Mouse (Mus musculus) liver, adult 2 months (tissue): ENCODE results near the gene Eif4g3. TPM values are rescaled to one million over a fixed set of nuclear protein-coding genes. Genes with fewer than 3 reads are reported as not detected.

Source experiments
- DNase-seq: peaks from one replicate; pipeline ENCODE4 v3.0.0-alpha.2; 2011; ENCODE audit warnings: low read depth, low spot score; ENCODE audit errors: extremely low read depth
- H3K27ac ChIP-seq: fragments of 200-500 bp; replicated peaks from 2 replicates; pipeline ENCODE4 v1.5.1; 2012; ENCODE audit warnings: low read depth, mild to moderate bottlenecking, control low read depth, inconsistent platforms, low read length; ENCODE audit not compliant: insufficient read depth
- H3K27me3 ChIP-seq: fragments of 200-500 bp; 2 replicates; pipeline ENCODE4 v1.6.1; 2012; ENCODE audit warnings: mild to moderate bottlenecking, moderate library complexity, low read length, inconsistent platforms; ENCODE audit not compliant: control insufficient read depth, insufficient read depth
- H3K36me3 ChIP-seq: fragments of 200-500 bp; 2 replicates; pipeline ENCODE4 v1.6.1; 2012; ENCODE audit warnings: low read length, inconsistent platforms; ENCODE audit not compliant: control insufficient read depth, insufficient read depth
- H3K4me1 ChIP-seq: fragments of 200-500 bp; 2 replicates; pipeline ENCODE4 v1.6.1; 2011; ENCODE audit warnings: low read length; ENCODE audit not compliant: control insufficient read depth, insufficient read depth
- H3K4me3 ChIP-seq: fragments of 200-500 bp; 2 replicates; pipeline ENCODE4 v1.5.1; 2011; ENCODE audit warnings: low read depth, mild to moderate bottlenecking, control low read depth, low read length, moderate library complexity; ENCODE audit not compliant: insufficient read depth
- H3K79me2 ChIP-seq: fragments of 200-500 bp; 2 replicates; pipeline ENCODE4 v1.6.1; 2012; ENCODE audit warnings: inconsistent platforms, mild to moderate bottlenecking, low read length, moderate library complexity; ENCODE audit not compliant: control insufficient read depth, insufficient read depth
- H3K9ac ChIP-seq: fragments of 200-500 bp; 2 replicates; pipeline ENCODE4 v1.6.1; 2012; ENCODE audit warnings: low read depth, mild to moderate bottlenecking, control low read depth, inconsistent platforms, low read length
- CTCF ChIP-seq: fragments of 200-500 bp; IDR thresholded peaks from 2 replicates; pipeline ENCODE4 v1.5.1; 2011; ENCODE audit warnings: low read depth, low read length, control low read depth
- POLR2A ChIP-seq: fragments of 200-500 bp; IDR thresholded peaks from 2 replicates; pipeline ENCODE4 v1.6.1; 2011; ENCODE audit warnings: low read length, control low read depth; ENCODE audit not compliant: insufficient read depth; ENCODE audit errors: extremely low read depth
- WGBS: fragments of 180-500 bp; shearing (Covaris S2); methylation state at CpG from one replicate; pipeline ENCODE4 v1.1.7; 2018; 5-methylcytosine and 5-hydroxymethylcytosine counted together
- polyA plus RNA-seq: library from polyadenylated mRNA; depleted of rRNA; stranded (reverse); fragments of >200 nt; gene quantifications from 2 replicates; pipeline ENCODE4 v1.2.3, GENCODE M21; 2012
- total RNA-seq: library from RNA; depleted of rRNA; stranded (reverse); fragments of >200 nt; gene quantifications from 2 replicates; pipeline ENCODE4 v1.2.3, GENCODE M21; 2014

Gene Eif4g3
- total and polyA plus RNA-seq, 2 experiments = 9.7 to 17.0 TPM

DNA sequence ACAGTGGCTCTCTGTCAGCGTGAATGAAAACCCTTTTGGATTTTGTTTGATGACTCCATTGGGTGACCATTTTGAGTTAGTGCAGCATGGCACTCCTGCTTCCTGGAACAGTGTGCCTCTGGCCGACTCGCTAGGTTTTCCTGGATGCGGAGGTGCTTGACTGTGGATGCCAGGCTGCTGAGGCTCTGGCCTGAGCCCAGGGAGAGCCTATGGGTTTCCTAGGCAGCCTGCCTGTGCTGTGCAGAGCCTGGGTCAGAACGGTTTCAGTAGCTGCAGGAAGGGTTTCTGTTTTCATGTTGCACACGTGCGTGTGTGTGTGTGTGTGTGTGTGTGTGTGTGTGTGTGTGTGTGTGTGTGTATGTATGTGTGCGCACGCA, 46.4 kb downstream of the Eif4g3 start:
- H3K36me3 ChIP-seq = no peaks in the 10 kb centered on the region; the same call in 1 of the 2 replicates
- no peaks in the 10 kb centered on the region for H3K27me3 ChIP-seq
- DNase-seq = no peak
- TF ChIP-seq CTCF = no peak
- no peak for TF ChIP-seq POLR2A
- H3K4me3 ChIP-seq = no peak overlapping the region
- H3K9ac ChIP-seq = no peak overlapping the region
- H3K4me1 ChIP-seq = peaks cover 4% of the 10 kb centered on the region
- 75% methylated on average over 9 of the region's 9 CpGs for WGBS
- H3K27ac ChIP-seq = no peak overlapping the region
- H3K79me2 ChIP-seq = no peaks in the 10 kb centered on the region

DNA sequence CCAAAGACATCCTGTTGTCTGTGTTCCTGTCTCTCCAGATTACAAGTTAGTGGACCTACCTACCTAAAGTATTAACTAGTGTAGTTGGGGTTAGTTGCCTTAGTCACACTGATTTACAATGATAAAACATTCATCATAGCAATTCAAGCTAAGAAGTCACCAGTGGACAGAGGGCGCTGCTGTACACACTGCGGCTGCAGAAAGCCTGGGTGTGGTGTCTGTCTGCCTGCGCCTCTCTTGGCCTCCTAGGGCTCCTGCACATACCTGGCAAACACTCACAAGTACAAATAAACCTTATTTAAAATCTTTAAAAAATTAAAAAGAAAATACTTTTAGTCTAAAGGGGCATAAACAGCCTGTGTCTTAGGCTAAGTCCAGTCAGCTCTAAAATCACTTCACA, 47.8 kb downstream of the Eif4g3 start:
- Histone ChIP-seq H3K9ac (no peak overlapping the region), H3K27me3 (no peaks in the 10 kb centered on the region), H3K4me1 (peaks cover 4% of the 10 kb centered on the region), H3K4me3 (no peak overlapping the region), H3K27ac (peak overlapping the region; percentile 34; the same call in 1 of the 2 replicates), H3K36me3 (peaks cover 4% of the 10 kb centered on the region; the same call in 1 of the 2 replicates), H3K79me2 (peaks cover 4% of the 10 kb centered on the region; the same call in 1 of the 2 replicates)
- no peak for TF ChIP-seq POLR2A
- TF ChIP-seq CTCF = peak; percentile 33; the same call in 1 of the 2 replicates
- no peak for DNase-seq
- 86% methylated on average over 3 of the region's 3 CpGs for WGBS

DNA sequence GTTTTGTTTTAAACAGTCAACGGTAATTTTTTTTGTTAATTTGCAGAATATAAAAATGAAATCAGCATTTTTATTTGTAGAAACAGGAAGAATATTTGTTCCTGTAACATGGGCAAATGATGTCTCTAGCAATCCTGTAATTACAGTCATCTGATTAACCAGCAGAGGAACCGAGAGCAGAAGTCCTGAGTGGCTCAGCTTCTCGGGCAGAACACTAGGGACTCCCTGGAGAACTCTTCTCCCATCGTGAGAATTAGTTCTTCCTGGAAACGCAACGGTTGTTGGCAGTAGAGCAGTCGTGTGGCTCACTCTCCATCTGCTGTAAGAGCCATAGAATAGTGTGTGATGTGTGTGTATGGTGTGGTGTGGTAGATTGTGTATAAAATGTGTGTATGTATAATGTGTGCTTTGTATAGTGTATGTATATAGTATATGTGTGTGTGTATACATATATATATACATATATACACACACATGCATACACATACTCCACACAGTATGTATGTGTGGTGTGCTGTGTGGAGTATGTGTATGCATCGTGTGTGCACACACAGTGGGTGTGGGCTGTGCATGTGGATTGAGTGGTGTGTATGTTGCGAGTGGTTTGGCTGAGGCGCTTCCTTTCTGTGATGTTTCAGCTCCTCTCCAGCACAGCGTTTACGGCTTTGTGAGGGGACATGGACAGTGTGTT, 48.9 kb downstream of the Eif4g3 start:
- peaks cover 4% of the 10 kb centered on the region for H3K4me1 ChIP-seq
- peak; percentile 47 for DNase-seq
- peaks cover 4% of the 10 kb centered on the region; the same call in 1 of the 2 replicates for H3K79me2 ChIP-seq
- TF ChIP-seq POLR2A (no peak), CTCF (no peak)
- WGBS = 75% methylated on average over 12 of the region's 12 CpGs
- H3K4me3 ChIP-seq = no peak overlapping the region
- peaks cover 8% of the 10 kb centered on the region; the same call in 1 of the 2 replicates for H3K36me3 ChIP-seq
- no peaks in the 10 kb centered on the region for H3K27me3 ChIP-seq
- no peak overlapping the region for H3K9ac ChIP-seq
- H3K27ac ChIP-seq = no peak overlapping the region

DNA sequence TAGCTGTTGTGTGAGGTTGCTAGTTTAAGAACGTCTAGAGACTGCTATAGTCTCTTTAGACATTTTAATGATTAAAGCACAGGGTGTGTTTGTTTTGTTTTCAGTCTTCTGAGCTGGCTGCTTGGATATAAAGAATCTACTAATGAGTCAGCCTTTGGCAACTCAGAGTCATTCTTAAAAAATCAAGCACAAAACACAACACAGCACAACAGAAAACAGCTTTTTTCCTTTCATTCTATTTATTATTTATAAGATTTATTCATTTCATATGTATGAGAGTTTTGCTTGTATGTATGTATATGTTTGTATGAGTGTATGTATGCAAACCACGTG, 49.4 kb downstream of the Eif4g3 start:
- no peak for DNase-seq
- H3K4me3 ChIP-seq = no peak overlapping the region
- H3K4me1 ChIP-seq = peaks cover 4% of the 10 kb centered on the region
- peaks cover 4% of the 10 kb centered on the region; the same call in 1 of the 2 replicates for H3K79me2 ChIP-seq
- H3K27me3 ChIP-seq = no peaks in the 10 kb centered on the region
- TF ChIP-seq POLR2A (no peak), CTCF (no peak)
- peaks cover 8% of the 10 kb centered on the region; the same call in 1 of the 2 replicates for H3K36me3 ChIP-seq
- no peak overlapping the region for H3K9ac ChIP-seq
- no peak overlapping the region for H3K27ac ChIP-seq
- 52% methylated on average over 2 of the region's 2 CpGs for WGBS

DNA sequence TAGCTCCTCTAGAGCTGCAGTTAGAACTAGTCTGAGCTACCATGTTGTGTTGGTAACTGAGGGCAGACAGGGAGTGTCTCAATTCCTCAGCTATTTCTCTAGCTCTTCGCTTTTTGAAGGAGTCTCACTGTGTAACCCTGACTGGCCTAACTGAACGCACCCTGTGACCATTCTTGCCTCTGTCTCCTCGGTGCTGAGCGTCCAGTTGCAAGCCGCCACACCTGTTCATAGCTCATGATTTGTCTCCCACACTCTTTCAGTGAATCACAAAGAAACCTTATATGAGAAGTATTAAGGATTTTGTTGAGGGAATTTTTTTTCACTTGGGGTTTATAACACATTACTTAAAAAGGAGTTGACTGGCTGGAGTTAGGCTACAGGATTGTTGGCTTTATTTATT, 49.8 kb downstream of the Eif4g3 start:
- no peaks in the 10 kb centered on the region for H3K27me3 ChIP-seq
- no peak overlapping the region for H3K27ac ChIP-seq
- no peak for DNase-seq
- H3K36me3 ChIP-seq = peaks cover 8% of the 10 kb centered on the region; the same call in 1 of the 2 replicates
- TF ChIP-seq POLR2A = no peak
- TF ChIP-seq CTCF = no peak
- H3K79me2 ChIP-seq = peaks cover 7% of the 10 kb centered on the region; the same call in 1 of the 2 replicates
- peaks cover 4% of the 10 kb centered on the region for H3K4me1 ChIP-seq
- H3K9ac ChIP-seq = no peak overlapping the region
- H3K4me3 ChIP-seq = no peak overlapping the region
- WGBS = 98% methylated on average over 5 of the region's 5 CpGs
